Mouse (Mus musculus) CD8-positive naive resting alpha-beta T cell, adult 2 months (primary cell): Measurements from ENCODE around the gene Cenpb.
"Not testable (repeated sequence)": the region's sequence is repeated elsewhere in the genome, so short reads cannot be mapped to it uniquely, and the experiment has no call there.

Source experiments
- DNase-seq, 2 experiments: peaks; one replicate each; pipeline ENCODE4 v3.0.0; 2022; ENCODE audit warnings: low read depth in 2 of 2, low spot score in 2 of 2

Cenpb gene

GRCm38 (mm10) chr2:131179990-131180587 is at the start of gene Cenpb:
Cenpb (minus strand) TSS chr2:131180067.
- DNase-seq, result peak; percentile 52 to 58

GRCm38 (mm10) chr2:131227243-131227642 is 47.4 kb upstream of the Cenpb start:
- DNase-seq, result no peak

GRCm38 (mm10) chr2:131226669-131227068 is 46.8 kb upstream of the Cenpb start:
- DNase-seq, result not testable (repeated sequence)

GRCm38 (mm10) chr2:131225178-131225577 is 45.3 kb upstream of the Cenpb start:
- no peak for DNase-seq

GRCm38 (mm10) chr2:131223569-131223968 is 43.7 kb upstream of the Cenpb start:
- DNase-seq, result no peak

- no peak for DNase-seq
Observed at GRCm38 (mm10) chr2:131222562-131222961, 42.7 kb upstream of the Cenpb start.

GRCm38 (mm10) chr2:131221853-131222515 is 42.1 kb upstream of the Cenpb start:
- no peak for DNase-seq

GRCm38 (mm10) chr2:131220030-131220429 is 40.2 kb upstream of the Cenpb start:
- no peak for DNase-seq

- no peak for DNase-seq
Observed at GRCm38 (mm10) chr2:131215941-131216858, 36.3 kb upstream of the Cenpb start.

GRCm38 (mm10) chr2:131213773-131214172 is 33.9 kb upstream of the Cenpb start:
- no peak for DNase-seq

- DNase-seq, result no peak
Observed at GRCm38 (mm10) chr2:131211026-131211615, 31.3 kb upstream of the Cenpb start.

GRCm38 (mm10) chr2:131209969-131210792 is 30.3 kb upstream of the Cenpb start:
- peak; percentile 84 to 90 for DNase-seq

GRCm38 (mm10) chr2:131209125-131209795 is 29.4 kb upstream of the Cenpb start:
- DNase-seq, result no peak

- no peak for DNase-seq
Observed at GRCm38 (mm10) chr2:131208356-131208755, 28.5 kb upstream of the Cenpb start.

GRCm38 (mm10) chr2:131206778-131207177 is 26.9 kb upstream of the Cenpb start, which contains the start of gene Ap5s1:
Ap5s1 (plus strand) TSS chr2:131207078.
- no peak for DNase-seq

- DNase-seq, result no peak
Observed at GRCm38 (mm10) chr2:131205521-131206182, 25.8 kb upstream of the Cenpb start.

- DNase-seq, result no peak
Observed at GRCm38 (mm10) chr2:131204410-131204981, 24.6 kb upstream of the Cenpb start.

- no peak for DNase-seq
Observed at GRCm38 (mm10) chr2:131203816-131204409, 24.0 kb upstream of the Cenpb start.

- DNase-seq, result no peak
Observed at GRCm38 (mm10) chr2:131201262-131201661, 21.4 kb upstream of the Cenpb start.
